Comparison of ENCODE assay signal across 9 mouse cellular contexts in genomic region chr19:32102294-32102975, GRCm38 (mm10). TPM values are rescaled to one million over a fixed set of nuclear protein-coding genes. Genes with fewer than 3 reads are reported as not detected.
A peak's percentile ranks its signal among the peaks of the same experiment; 100 is the strongest.
DNase-seq lines count a peak whose midpoint lies in the region; ATAC-seq and TF ChIP-seq lines count a peak whose summit lies in the region.
"Had no signal": no experiment of that assay in that cellular context is flagged by ENCODE, and none has a peak within 500 bp of the region (broad histone marks: within the 10 kb centered on the region; RNA-seq: fewer than 3 reads in every experiment).

No protein-coding gene starts in this region.

- WGBS in intestine, embryonic 14.5 days, result 39% methylated on average over 18 of the region's 18 CpGs
- WGBS in intestine, postnatal 0 days, result 56% methylated on average over 18 of the region's 18 CpGs
- 23% methylated on average over 18 of the region's 18 CpGs for whole genome bisulfite sequencing in embryonic facial prominence, embryonic 10.5 days
- 32% methylated on average over 18 of the region's 18 CpGs for WGBS in forebrain, embryonic 11.5 days
- 36% methylated on average over 18 of the region's 18 CpGs for WGBS in limb, embryonic 13.5 days

- no peaks in the 10 kb centered on the region for H3K9me3 ChIP-seq in intestine, embryonic 14.5 days (ENCODE audit: control insufficient read depth, low read length)
- no peaks in the 10 kb centered on the region for H3K9me3 ChIP-seq in intestine, postnatal 0 days (ENCODE audit: control insufficient read depth)
- no peaks in the 10 kb centered on the region for H3K9me3 ChIP-seq in embryonic facial prominence, embryonic 10.5 days
- H3K9me3 ChIP-seq in forebrain, embryonic 11.5 days (ENCODE audit: control insufficient read depth, low read length), result no peaks in the 10 kb centered on the region
- no peaks in the 10 kb centered on the region for H3K9me3 ChIP-seq in limb, embryonic 13.5 days

- TF ChIP-seq CTCF in intestine, postnatal 0 days (IDR thresholded peaks at IDR 0.05; ENCODE audit: low read depth), result no peak

- no peaks in the 10 kb centered on the region for H3K27me3 ChIP-seq in intestine, embryonic 14.5 days (replicated peaks; ENCODE audit: control insufficient read depth, insufficient read depth, low read length)
- no peaks in the 10 kb centered on the region for H3K27me3 ChIP-seq in intestine, postnatal 0 days (replicated peaks; ENCODE audit: control insufficient read depth, insufficient read depth, low read length)
- peaks cover 11% of the 10 kb centered on the region for H3K27me3 ChIP-seq in embryonic facial prominence, embryonic 10.5 days (replicated peaks; ENCODE audit: low read depth, poor library complexity, severe bottlenecking)
- no peaks in the 10 kb centered on the region for H3K27me3 ChIP-seq in forebrain, embryonic 11.5 days (ENCODE audit: control insufficient read depth, insufficient read depth, low read length)
- H3K27me3 ChIP-seq in limb, embryonic 13.5 days, result 0 out of 2 replicates have a peak, but pooled peaks cover 3% of the 10 kb centered on the region

- H3K36me3 ChIP-seq in intestine, embryonic 14.5 days (ENCODE audit: control insufficient read depth, insufficient read depth, low read length), result no peaks in the 10 kb centered on the region
- H3K36me3 ChIP-seq in intestine, postnatal 0 days (ENCODE audit: control insufficient read depth, insufficient read depth), result no peaks in the 10 kb centered on the region
- no peaks in the 10 kb centered on the region for H3K36me3 ChIP-seq in embryonic facial prominence, embryonic 10.5 days (replicated peaks)
- H3K36me3 ChIP-seq in forebrain, embryonic 11.5 days (ENCODE audit: control insufficient read depth, insufficient read depth, low read length), result no peaks in the 10 kb centered on the region
- H3K36me3 ChIP-seq in limb, embryonic 13.5 days, result no peaks in the 10 kb centered on the region

- H3K27ac ChIP-seq in intestine, embryonic 14.5 days (ENCODE audit: low read depth), result no peak overlapping the region
- no peak overlapping the region for H3K27ac ChIP-seq in intestine, postnatal 0 days (ENCODE audit: low read depth, low read length)
- H3K27ac ChIP-seq in embryonic facial prominence, embryonic 10.5 days (replicated peaks), result no peak overlapping the region; the same call in 1 of the 2 replicates
- no peak overlapping the region for H3K27ac ChIP-seq in forebrain, embryonic 11.5 days (ENCODE audit: low read depth, low read length)
- no peak overlapping the region for H3K27ac ChIP-seq in limb, embryonic 13.5 days

- peak overlapping the region; percentile 13; the same call in 1 of the 2 replicates for H3K4me3 ChIP-seq in intestine, embryonic 14.5 days (ENCODE audit: low read depth, low read length)
- no peak overlapping the region for H3K4me3 ChIP-seq in intestine, postnatal 0 days (ENCODE audit: low read depth, low read length)
- H3K4me3 ChIP-seq in embryonic facial prominence, embryonic 10.5 days, result peak overlapping the region; percentile 44
- peak overlapping the region; percentile 8 for H3K4me3 ChIP-seq in forebrain, embryonic 11.5 days (ENCODE audit: low read depth, low read length)
- peak overlapping the region; percentile 5; the same call in 1 of the 2 replicates for H3K4me3 ChIP-seq in limb, embryonic 13.5 days

- peak overlapping the region; percentile 39 for H3K4me2 ChIP-seq in intestine, embryonic 14.5 days (ENCODE audit: low read length)
- H3K4me2 ChIP-seq in intestine, postnatal 0 days (replicated peaks; ENCODE audit: low read depth), result no peak overlapping the region
- H3K4me2 ChIP-seq in forebrain, embryonic 11.5 days (ENCODE audit: low read depth, low read length, severe bottlenecking), result peak overlapping the region; percentile 41
- H3K4me2 ChIP-seq in limb, embryonic 13.5 days (replicated peaks), result peak overlapping the region; percentile 48

- H3K9ac ChIP-seq in intestine, embryonic 14.5 days (ENCODE audit: low read length), result no peak overlapping the region
- no peak overlapping the region for H3K9ac ChIP-seq in intestine, postnatal 0 days (ENCODE audit: low read depth, low read length)
- peak overlapping the region; percentile 7; the same call in 1 of the 2 replicates for H3K9ac ChIP-seq in forebrain, embryonic 11.5 days (ENCODE audit: low read length)
- no peak overlapping the region for H3K9ac ChIP-seq in limb, embryonic 13.5 days

- no peak for ATAC-seq in intestine, embryonic 14.5 days (replicated peaks; ENCODE audit: low FRiP score, low TSS enrichment, low read depth)
- no peak for ATAC-seq in intestine, postnatal 0 days
- ATAC-seq in forebrain, embryonic 11.5 days (replicated peaks; ENCODE audit: low FRiP score), result no peak
- ATAC-seq in limb, embryonic 13.5 days (ENCODE audit: low FRiP score, low read depth), result no peak
- no peak for ATAC-seq in inflammation-experienced regulatory T-cells, adult 6 months

- intact Hi-C loops in left cerebral cortex, postnatal 10 days (cut with DNase I), result loop anchor here (10.0 kb wide), 1 partner anchor 128 kb away; no protein-coding TSS in a partner anchor

- H3K4me1 ChIP-seq in intestine, embryonic 14.5 days (replicated peaks; ENCODE audit: control insufficient read depth, insufficient read depth, low read length), result no peaks in the 10 kb centered on the region
- H3K4me1 ChIP-seq in intestine, postnatal 0 days (replicated peaks; ENCODE audit: control insufficient read depth, insufficient read depth, low read length), result peaks cover 10% of the 10 kb centered on the region; the same call in 1 of the 2 replicates
- peaks cover 22% of the 10 kb centered on the region for H3K4me1 ChIP-seq in embryonic facial prominence, embryonic 10.5 days
- peaks cover 4% of the 10 kb centered on the region; the same call in 1 of the 2 replicates for H3K4me1 ChIP-seq in forebrain, embryonic 11.5 days (replicated peaks; ENCODE audit: control insufficient read depth, insufficient read depth, low read length)
- 0 out of 2 replicates have a peak, but pooled peaks cover 6% of the 10 kb centered on the region for H3K4me1 ChIP-seq in limb, embryonic 13.5 days

- no peak for DNase-seq in intestine, embryonic 14.5 days (ENCODE audit: low spot score)
- no peak for DNase-seq in embryonic facial prominence, embryonic 10.5 days (ENCODE audit: low spot score)
- DNase-seq in forebrain, embryonic 11.5 days (ENCODE audit: low spot score), result no peak
- no peak for DNase-seq in adrenal gland, postnatal 14 days
- DNase-seq in left cerebral cortex, postnatal 10 days (ENCODE audit: extremely low spot score in 1 of 2, low spot score in 2 of 2), result no peak
- DNase-seq: adrenal gland, adult 8-10 months had no signal

RNA-seq across cellular contexts. Expression of gene Asah2, which starts 5.6 kb away (rescaled TPM):
- polyA plus RNA-seq in intestine, embryonic 14.5 days (2014; fragmentation: Nextera tagmentation; extraction: Ambion mirVana), result 1.9 and 2.0 TPM in 2 replicates
- 22.8 and 27.7 TPM in 2 replicates for polyA plus RNA-seq in intestine, postnatal 0 days (2015; fragmentation: Nextera tagmentation; extraction: Ambion mirVana)
- 0.43 and 0.55 TPM in 2 replicates for polyA plus RNA-seq in embryonic facial prominence, embryonic 10.5 days (2016; fragmentation: Nextera tagmentation; extraction: Ambion mirVana)
- 0.11 and 0.56 TPM in 2 replicates for polyA plus RNA-seq in forebrain, embryonic 11.5 days (2014; fragmentation: Nextera tagmentation; extraction: Ambion mirVana)
- 1.5 and 1.9 TPM in 2 replicates for polyA plus RNA-seq in limb, embryonic 13.5 days (2015; fragmentation: Nextera tagmentation; extraction: Ambion mirVana)
- total RNA-seq in adrenal gland, postnatal 14 days (2021), result 17.8 and 20.2 TPM in 2 replicates
- total RNA-seq in left cerebral cortex, postnatal 10 days (2021), result 1 to 10 TPM; 3.5 to 5.2 TPM
- 1 to 10 TPM; 1.5 to 3.2 (median 1.5) TPM for polyA plus RNA-seq in inflammation-experienced regulatory T-cells, adult 6 months (2017; shearing (Covaris generic))
